Mouse (Mus musculus) liver, adult (tissue): ENCODE data around the gene Phf6.
A peak's percentile ranks its signal among the peaks of the same experiment; 100 is the strongest.

Experiments
- GATA4 ChIP-seq: IDR thresholded peaks from 2 replicates; pipeline ENCODE4 v1.6.1; 2014; ENCODE audit warnings: mild to moderate bottlenecking, low read length; ENCODE audit not compliant: insufficient replicate concordance

Phf6 gene

DNA sequence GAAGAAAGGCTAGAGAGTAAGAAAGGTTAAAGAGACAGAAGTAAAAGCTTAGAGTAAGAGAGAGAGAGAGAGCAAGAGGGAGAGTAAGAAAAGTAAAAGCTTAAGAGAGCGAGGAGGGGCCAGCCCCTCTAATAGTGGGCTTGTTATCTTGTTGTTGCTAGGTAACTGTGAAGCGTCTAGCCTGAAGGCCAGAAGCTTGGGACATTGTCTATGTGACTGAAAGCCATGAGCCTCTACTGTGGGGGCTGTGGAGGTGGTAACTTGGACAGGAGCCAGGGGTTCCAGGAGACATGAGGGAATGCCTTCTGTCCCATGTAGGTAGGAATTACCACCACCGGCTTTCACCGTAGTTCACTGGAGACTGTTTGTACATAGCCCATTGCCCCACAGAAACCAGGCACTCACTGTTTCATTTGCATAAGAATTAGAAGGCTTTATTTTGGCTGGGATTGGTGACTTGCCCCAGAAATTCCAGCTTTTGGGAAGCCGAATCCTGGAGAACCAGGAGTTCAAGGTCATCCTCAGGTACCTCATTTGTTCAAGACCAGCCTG lies 49.6 kb downstream of the Phf6 start:
- TF ChIP-seq GATA4, result no peak

DNA sequence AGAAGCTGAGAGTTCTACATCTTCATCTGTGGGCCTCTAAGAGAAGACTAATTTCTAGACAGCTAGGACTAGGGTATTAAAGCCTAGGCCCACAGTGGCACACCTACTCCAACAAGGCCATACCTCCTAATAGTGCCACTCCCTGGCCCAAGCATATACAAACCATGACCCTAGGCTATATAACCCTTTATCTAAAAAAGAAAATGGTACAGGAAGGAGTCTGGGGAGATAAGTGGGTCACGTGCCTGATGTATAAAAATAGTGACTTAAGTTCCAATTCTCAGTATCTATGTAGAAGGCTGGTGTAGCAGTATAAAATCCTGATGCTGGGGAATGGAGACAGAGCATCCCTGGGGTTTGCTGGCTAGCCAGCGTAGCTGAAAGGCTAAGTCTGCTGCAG lies 53.1 kb downstream of the Phf6 start:
- TF ChIP-seq GATA4, result no peak

DNA sequence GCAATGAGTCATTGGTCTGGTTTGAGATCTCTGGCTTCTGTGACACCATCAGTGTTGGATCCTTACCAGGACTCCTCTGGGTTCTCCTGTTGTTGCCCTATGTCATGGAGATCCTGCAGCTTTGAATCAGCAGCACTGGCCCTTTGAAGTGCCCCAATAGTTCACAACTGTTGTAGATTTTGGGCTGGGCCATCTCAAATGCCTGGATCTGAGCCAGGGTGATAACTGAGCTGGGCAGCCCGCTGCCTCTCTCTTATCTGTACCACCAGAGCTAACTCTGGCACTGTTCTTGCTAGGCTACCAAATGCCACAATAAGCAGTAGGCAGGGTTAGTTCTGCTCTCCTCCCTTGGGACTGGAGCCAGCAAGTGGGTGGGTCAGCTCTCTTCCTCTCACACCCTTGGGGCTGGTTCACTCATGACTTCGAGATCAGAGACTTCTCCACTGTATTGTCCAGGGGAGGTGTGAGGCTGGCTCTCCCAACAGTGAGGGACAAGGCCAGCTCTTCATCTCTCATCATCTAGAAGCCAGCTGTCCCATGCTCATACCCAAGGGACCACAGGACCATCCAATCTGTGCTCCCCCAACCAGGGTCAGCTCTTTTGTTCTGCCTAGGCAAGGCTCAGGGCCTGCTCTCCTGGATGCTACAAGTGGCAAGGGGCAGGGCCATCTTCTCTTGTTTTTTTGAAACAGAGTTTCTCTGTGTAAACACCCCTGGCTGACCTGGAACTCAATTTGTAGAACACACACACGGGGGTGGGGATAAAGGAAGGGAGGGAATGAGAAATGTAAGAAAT lies 59.3 kb downstream of the Phf6 start:
- no peak for TF ChIP-seq GATA4

- no peak for TF ChIP-seq GATA4
These were observed 60.1 kb downstream of the Phf6 start for GRCm38 (mm10) chrX:52972129-52972528.

DNA sequence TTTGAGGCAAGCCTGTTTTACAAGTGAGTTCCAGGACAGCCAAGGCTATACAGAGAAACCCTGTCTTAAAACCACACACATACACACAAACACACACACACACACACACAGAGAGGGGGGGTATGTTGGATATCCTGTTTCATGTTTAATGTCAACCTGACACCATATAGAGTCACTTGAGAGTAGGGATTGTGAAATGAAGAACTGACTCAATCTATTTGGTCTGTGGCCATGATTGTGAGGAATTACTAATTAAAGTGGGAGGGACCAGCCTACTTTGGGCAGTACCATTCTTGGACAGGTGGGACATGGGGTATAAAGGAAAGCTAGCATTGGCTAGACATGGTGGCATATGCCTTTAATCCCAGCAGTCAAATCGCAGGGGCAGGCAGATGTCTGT lies 60.6 kb downstream of the Phf6 start:
- no peak for TF ChIP-seq GATA4

DNA sequence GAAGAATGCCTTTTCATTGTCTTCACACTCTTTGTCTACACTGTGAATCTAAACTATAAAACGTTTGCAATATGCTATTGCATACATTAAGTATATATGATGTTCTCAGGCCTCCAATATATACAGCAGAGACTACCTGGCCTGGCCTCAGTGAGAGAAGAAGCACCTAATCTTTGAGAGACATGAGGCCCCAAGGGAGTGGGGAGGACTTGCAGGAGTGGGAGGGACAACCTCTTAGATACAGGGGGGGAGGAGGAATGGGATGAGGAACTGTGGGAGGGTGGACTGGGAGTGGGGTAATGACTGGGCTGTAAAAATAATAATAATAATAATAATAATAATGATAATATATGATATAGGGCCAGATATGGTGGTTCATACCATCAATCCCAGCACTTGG lies 66.5 kb downstream of the Phf6 start:
- no peak for TF ChIP-seq GATA4

DNA sequence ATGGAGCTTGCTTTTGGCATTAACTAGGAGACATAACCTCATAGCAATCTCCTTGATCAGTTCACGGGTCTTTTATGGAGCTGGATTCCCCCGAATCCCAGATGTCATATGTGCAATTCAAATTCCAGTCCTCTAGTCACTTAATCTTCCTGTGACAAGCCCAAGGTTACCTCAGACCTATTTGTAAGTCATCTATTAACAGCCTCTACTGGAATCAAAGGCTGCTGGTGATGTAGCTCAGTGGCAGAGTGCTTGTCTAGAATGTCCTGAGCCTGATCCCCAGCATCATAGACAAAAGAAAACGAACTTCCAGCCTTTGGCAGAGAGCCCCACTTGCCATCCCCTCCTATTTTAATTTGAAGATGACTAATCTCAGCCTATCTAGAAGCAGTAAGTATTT lies 69.3 kb downstream of the Phf6 start:
- TF ChIP-seq GATA4, result no peak

GRCm38 (mm10) chrX:52987905-52988783 lies 76.1 kb downstream of the Phf6 start, which contains the start of gene Hprt:
Hprt (plus strand) TSS chrX:52988137.
- TF ChIP-seq GATA4, result peak; percentile 71; the same call in 1 of the 2 replicates

DNA sequence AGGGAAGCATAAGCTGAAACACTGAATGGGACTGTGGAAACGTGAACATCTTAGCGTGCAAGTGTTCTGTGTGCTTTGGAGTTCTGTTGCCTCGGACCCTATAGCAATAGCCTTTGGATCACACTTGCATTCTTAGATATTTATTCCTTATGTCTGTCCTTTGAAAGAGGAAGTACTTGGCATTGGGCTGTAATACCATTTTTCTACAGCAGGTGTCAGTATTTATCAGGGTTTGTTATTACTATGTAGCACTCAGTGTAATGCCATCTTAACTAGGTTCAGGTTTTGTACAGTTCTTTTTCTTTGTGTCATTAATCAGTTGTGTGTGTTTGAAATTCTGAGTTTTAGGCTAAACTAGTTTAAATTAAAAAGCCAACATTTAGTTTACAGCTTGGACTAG lies 94.0 kb downstream of the Phf6 start:
- no peak for TF ChIP-seq GATA4
